Mouse (Mus musculus) megakaryocyte, embryonic 14.5 days (primary cell): ENCODE results near the gene Ada.

Experiments
- FLI1 ChIP-seq: IDR thresholded peaks from 2 replicates; pipeline ENCODE4 v1.6.1; 2012; ENCODE audit warnings: low read length, inconsistent platforms, mixed read lengths
- GATA1 ChIP-seq: IDR thresholded peaks from 3 replicates; pipeline ENCODE4 v1.6.1; 2012; ENCODE audit warnings: mixed read lengths, low read length, inconsistent platforms, borderline replicate concordance

DNA sequence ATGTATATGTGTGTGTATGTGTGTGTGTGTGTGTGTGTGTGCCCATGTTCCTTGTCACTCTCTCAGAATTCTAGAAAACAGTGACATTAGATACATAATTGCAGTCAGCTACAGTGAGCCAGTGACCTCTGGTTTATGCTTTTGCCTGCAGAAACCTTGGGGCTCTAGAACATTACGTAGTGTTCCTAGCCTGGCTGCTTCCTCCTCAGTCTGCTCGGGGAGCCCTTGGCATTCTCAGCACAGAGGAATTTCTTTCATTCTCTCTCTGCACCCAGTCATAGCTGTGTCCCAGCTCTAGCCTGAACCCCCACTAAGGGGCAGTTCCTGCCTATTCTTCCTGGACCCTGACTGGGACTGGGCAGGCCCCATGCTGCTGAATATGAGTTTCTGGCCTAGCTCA lies 8.1 kb upstream of the Ada start:
- TF ChIP-seq GATA1 (no peak), FLI1 (no peak)
